Mouse (Mus musculus) heart, postnatal 0 days (tissue): ENCODE results near the gene Nadk2. TPM values are rescaled to one million over a fixed set of nuclear protein-coding genes. Genes with fewer than 3 reads are reported as not detected.

ENCODE experiments used
- ATAC-seq: fragments of 200-750 bp; cut with Nextera tagmentation; 2 replicates; pipeline ENCODE4 v1.8.0; 2017; ENCODE audit warnings: low read depth, moderate number of reproducible peaks, moderate library complexity; ENCODE audit not compliant: insufficient read depth
- DNase-seq: peaks from one replicate; pipeline ENCODE4 v3.0.0-alpha.2; 2016; ENCODE audit warnings: low spot score
- H3K27ac ChIP-seq: fragments of 300-500 bp; sonication (generic); 2 replicates; pipeline ENCODE4 v1.5.1; 2014; ENCODE audit warnings: low read depth, mild to moderate bottlenecking
- H3K27me3 ChIP-seq: fragments of 300-500 bp; sonication (generic); 2 replicates; pipeline ENCODE4 v1.6.1; 2014; ENCODE audit warnings: low read length, mixed read lengths; ENCODE audit not compliant: control insufficient read depth, insufficient read depth
- H3K36me3 ChIP-seq: fragments of 300-500 bp; sonication (generic); replicated peaks from 2 replicates; pipeline ENCODE4 v1.6.1; 2014; ENCODE audit warnings: low read length, mixed read lengths; ENCODE audit not compliant: control insufficient read depth, insufficient read depth
- H3K4me1 ChIP-seq: fragments of 300-500 bp; sonication (generic); 2 replicates; pipeline ENCODE4 v1.6.1; 2014; ENCODE audit warnings: antibody characterized with exemption; ENCODE audit not compliant: control insufficient read depth, insufficient read depth
- H3K4me2 ChIP-seq: fragments of 300-500 bp; sonication (generic); 2 replicates; pipeline ENCODE4 v1.6.1; 2014; ENCODE audit warnings: low read depth, mild to moderate bottlenecking, low read length, moderate library complexity
- H3K4me3 ChIP-seq: fragments of 300-500 bp; sonication (generic); 2 replicates; pipeline ENCODE4 v1.5.1; 2014; ENCODE audit warnings: low read depth, low read length
- H3K9ac ChIP-seq: fragments of 300-500 bp; sonication (generic); replicated peaks from 2 replicates; pipeline ENCODE4 v1.6.1; 2014; ENCODE audit warnings: low read depth, low read length, mixed read lengths
- H3K9me3 ChIP-seq: fragments of 300-500 bp; sonication (generic); replicated peaks from 2 replicates; pipeline ENCODE4 v1.6.1; 2016; ENCODE audit warnings: low read length; ENCODE audit not compliant: control insufficient read depth
- CTCF ChIP-seq: IDR thresholded peaks from 2 replicates; pipeline ENCODE4 v1.5.1; 2016; ENCODE audit warnings: antibody characterized with exemption, control low read depth, low read depth
- EP300 ChIP-seq: IDR thresholded peaks from 2 replicates; pipeline ENCODE4 v1.6.1; 2016; ENCODE audit warnings: antibody characterized with exemption, low read depth
- WGBS: fragments of 180-500 bp; shearing (Covaris S2); extraction: QIAGEN DNeasy Blood & Tissue Kit; methylation state at CpG from one replicate; pipeline ENCODE4 v1.1.7; 2014; 5-methylcytosine and 5-hydroxymethylcytosine counted together
- polyA plus RNA-seq: library from polyadenylated mRNA; unstranded; fragments of >200 nt; fragmentation: Nextera tagmentation; extraction: Ambion mirVana; gene quantifications from 2 replicates; pipeline ENCODE4 v1.2.1, GENCODE M21; 2015
- total RNA-seq: library from RNA; depleted of rRNA; stranded (reverse); fragments of >200 nt; gene quantifications from 2 replicates; pipeline ENCODE4 v1.2.3, GENCODE M21; 2014; ENCODE audit warnings: low replicate concordance

The Nadk2 gene
- total and polyA plus RNA-seq, 2 experiments from 2014 or later: 33.8 to 41.6 TPM

DNA sequence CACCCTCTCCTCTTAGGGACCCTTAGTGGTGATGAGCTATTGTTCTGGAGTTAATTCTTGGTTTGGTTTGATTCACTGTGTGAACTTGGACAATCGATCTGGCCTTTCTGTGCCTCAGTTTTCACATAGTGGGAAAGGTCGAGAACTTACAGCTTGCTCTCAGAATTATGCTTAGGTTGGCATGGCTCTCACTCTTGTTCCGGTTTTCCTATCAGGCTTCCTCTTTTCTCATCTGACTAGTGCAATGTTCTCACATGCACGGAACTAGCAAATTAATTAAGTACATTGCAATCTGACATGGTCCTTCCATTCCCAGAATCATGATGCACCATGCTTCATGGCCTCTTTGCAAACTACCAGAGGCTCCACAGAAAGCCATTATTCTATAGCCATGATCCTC, 51.9 kb downstream of the Nadk2 start:
- DNase-seq: no peak
- H3K27me3 ChIP-seq: no peaks in the 10 kb centered on the region

DNA sequence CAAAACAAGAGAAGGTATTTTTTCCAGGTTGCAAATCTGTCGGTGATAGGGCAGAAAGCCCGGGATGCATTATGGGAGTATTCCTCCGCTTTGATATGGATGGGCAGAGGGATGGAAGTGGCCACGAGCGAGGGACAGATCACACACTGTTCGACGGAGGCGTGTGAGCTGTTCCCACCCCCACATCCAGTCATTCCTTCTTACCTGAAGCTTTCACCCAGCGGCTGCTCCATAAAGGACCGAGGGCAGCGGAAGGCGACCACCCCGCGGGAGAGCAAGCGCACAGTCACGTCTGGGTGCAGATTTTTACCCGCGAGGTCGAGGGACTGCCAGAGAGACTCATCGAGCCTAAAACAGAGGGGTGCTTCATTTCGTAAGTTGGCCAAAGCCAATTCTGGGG, 53.8 kb downstream of the Nadk2 start:
- H3K4me1 ChIP-seq: no peaks in the 10 kb centered on the region
- 92% methylated on average over 21 of the region's 21 CpGs for WGBS
- no peak overlapping the region for H3K4me2 ChIP-seq
- ATAC-seq (no peak), DNase-seq (no peak)
- H3K9me3 ChIP-seq: no peaks in the 10 kb centered on the region
- no peak overlapping the region for H3K27ac ChIP-seq
- H3K4me3 ChIP-seq: no peak overlapping the region
- H3K27me3 ChIP-seq: no peaks in the 10 kb centered on the region
- H3K36me3 ChIP-seq: peaks cover 57% of the 10 kb centered on the region
- TF ChIP-seq CTCF (no peak), EP300 (no peak)
- no peak overlapping the region for H3K9ac ChIP-seq

More for the DNA sequence above, 51.9 kb downstream of the Nadk2 start:
- no peak overlapping the region for H3K9ac ChIP-seq
- H3K4me1 ChIP-seq: no peaks in the 10 kb centered on the region
- no peaks in the 10 kb centered on the region for H3K9me3 ChIP-seq
- whole genome bisulfite sequencing: 77% methylated on average over 4 of the region's 4 CpGs
- ATAC-seq: no peak
- H3K27ac ChIP-seq: no peak overlapping the region
- H3K4me2 ChIP-seq: no peak overlapping the region
- no peak overlapping the region for H3K4me3 ChIP-seq
- peaks cover 57% of the 10 kb centered on the region for H3K36me3 ChIP-seq
- TF ChIP-seq CTCF: no peak
- no peak for TF ChIP-seq EP300

DNA sequence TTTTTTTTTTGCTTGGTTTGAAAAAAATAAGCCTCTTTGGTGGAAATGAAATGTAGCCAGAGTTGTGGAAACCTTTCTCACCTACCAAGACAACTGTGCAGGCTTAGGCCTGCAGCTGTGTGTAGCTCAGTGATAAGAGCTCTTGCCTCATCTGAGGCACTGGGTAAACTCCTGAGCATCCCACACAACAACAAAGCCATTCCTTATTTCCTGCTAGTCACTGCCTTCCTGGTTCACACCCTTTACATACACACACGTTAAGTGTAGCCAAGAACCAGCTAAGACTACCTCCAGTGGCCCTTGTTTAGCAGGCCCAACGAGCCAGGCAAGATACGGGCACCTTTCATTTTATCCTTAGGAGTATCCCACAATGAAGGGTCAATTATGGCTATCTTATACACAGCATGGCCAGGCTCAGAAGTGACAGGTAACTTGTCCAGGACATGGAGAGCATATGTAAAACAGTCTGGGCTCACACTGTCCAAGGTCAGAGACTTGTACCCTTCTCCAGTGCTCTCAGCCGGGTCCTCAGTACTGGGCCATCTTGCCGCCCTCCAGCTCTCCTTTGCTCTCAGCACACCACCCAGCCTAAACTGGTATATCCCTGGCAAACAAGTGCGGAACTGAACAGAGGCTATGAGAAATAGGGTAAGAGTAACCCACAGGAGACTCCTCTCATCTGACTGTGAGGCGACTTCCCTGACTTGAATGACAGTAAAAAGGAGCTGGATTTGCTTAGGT, 56.2 kb downstream of the Nadk2 start:
- Histone ChIP-seq H3K27ac (no peak overlapping the region), H3K4me2 (no peak overlapping the region), H3K4me3 (no peak overlapping the region), H3K9ac (no peak overlapping the region), H3K27me3 (no peaks in the 10 kb centered on the region), H3K9me3 (no peaks in the 10 kb centered on the region), H3K36me3 (peaks cover 60% of the 10 kb centered on the region), H3K4me1 (no peaks in the 10 kb centered on the region)
- ATAC-seq (no peak), DNase-seq (no peak)
- no peak for TF ChIP-seq CTCF
- 79% methylated on average over 7 of the region's 7 CpGs for WGBS

DNA sequence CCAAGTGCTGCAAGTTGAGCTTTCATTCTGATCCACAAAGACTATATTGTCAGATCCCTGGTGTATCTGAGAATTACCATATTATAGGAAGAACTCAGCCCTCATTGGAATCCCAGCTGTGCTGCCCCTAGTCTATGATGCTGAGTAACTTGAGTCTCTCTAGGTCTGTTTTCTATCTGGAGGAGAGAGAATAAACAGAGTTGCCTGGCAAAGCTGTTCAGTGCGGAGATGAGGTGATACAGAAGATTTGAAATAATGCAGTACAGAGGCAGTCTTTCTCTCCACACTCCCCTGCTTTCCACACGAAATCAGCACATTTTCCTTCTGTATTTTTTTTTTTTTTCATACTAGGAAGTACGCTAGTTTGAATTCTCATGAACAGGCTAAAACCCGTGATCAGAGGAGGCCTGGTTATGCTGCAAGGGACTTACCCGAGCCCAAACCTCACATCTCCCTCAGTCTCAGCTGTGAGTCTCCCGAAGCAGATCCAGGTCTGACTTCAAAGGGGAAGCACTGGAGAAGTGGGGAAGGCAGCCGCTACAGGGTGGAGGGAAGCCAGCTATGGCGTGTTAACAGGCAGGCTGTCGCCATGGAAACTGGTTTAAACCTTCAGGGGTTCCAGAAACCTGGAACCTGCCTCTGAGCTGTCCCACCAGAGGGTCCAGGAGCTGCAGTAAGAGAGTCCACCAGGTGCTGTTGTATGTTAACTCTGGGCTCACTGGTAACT, 59.9 kb downstream of the Nadk2 start:
- WGBS: 80% methylated on average over 9 of the region's 9 CpGs
- H3K4me2 ChIP-seq: no peak overlapping the region
- TF ChIP-seq EP300 (no peak), CTCF (no peak)
- 0 out of 2 replicates have a peak, but pooled peaks cover 4% of the 10 kb centered on the region for H3K4me1 ChIP-seq
- no peak overlapping the region for H3K9ac ChIP-seq
- H3K36me3 ChIP-seq: peaks cover 39% of the 10 kb centered on the region
- no peak overlapping the region for H3K27ac ChIP-seq
- no peak overlapping the region for H3K4me3 ChIP-seq
- ATAC-seq: no peak
- no peaks in the 10 kb centered on the region for H3K27me3 ChIP-seq
- no peaks in the 10 kb centered on the region for H3K9me3 ChIP-seq
- DNase-seq: no peak

DNA sequence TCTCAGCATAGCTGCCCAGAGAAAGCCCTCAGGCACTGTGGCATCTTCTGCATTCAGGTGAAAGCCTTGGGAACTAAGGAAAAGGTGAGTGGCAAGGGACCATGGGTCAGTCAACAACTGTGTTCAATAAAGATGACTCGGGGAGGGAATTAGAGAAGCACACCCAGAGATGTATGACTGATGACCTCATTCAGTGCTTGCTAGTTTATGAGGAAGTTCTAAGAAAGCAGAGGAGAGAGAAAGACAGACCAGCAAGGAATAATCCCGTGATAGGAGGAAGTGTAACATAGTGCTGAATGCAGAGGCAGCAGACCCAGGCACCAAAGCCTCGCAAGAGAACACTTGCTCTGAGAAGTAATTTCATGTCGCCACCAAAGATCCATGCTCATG, 60.4 kb downstream of the Nadk2 start:
- Histone ChIP-seq H3K27me3 (no peaks in the 10 kb centered on the region), H3K36me3 (peaks cover 35% of the 10 kb centered on the region), H3K9me3 (no peaks in the 10 kb centered on the region), H3K9ac (no peak overlapping the region), H3K4me3 (no peak overlapping the region), H3K4me1 (0 out of 2 replicates have a peak, but pooled peaks cover 4% of the 10 kb centered on the region), H3K4me2 (no peak overlapping the region), H3K27ac (no peak overlapping the region)
- TF ChIP-seq CTCF: no peak
- no peak for TF ChIP-seq EP300
- ATAC-seq (no peak), DNase-seq (no peak)
- 74% methylated on average over 4 of the region's 4 CpGs for WGBS
